Mouse (Mus musculus) C2C12 (cell line): ENCODE measurements around the gene Gna11. TPM values are rescaled to one million over a fixed set of nuclear protein-coding genes. Genes with fewer than 3 reads are reported as not detected.

Experiments
- H3K27me3 ChIP-seq: one replicate; pipeline ENCODE4 v1.6.1; 2011; ENCODE audit not compliant: control insufficient read depth, insufficient read depth, insufficient read length
- H3K36me3 ChIP-seq: one replicate; pipeline ENCODE4 v1.6.1; 2011; ENCODE audit not compliant: control insufficient read depth, insufficient read depth
- H3K4me3 ChIP-seq: one replicate; pipeline ENCODE4 v1.5.1; 2011; ENCODE audit warnings: mild to moderate bottlenecking, control low read depth; ENCODE audit not compliant: poor library complexity, insufficient read depth, severe bottlenecking
- H3K79me2 ChIP-seq: one replicate; pipeline ENCODE4 v1.6.1; 2011; ENCODE audit not compliant: control insufficient read depth, insufficient read depth
- H3K79me3 ChIP-seq: one replicate; pipeline ENCODE4 v1.6.1; 2011; ENCODE audit warnings: low read depth, control low read depth
- H3ac ChIP-seq: one replicate; pipeline ENCODE3; 2011; ENCODE audit warnings: low read depth; ENCODE audit not compliant: control insufficient read depth, insufficient read length
- CEBPB ChIP-seq: IDR thresholded peaks from one replicate; pipeline ENCODE4 v1.6.1; 2011; ENCODE audit warnings: low read depth, mild to moderate bottlenecking, control low read depth, moderate library complexity
- CTCF ChIP-seq: IDR thresholded peaks from one replicate; pipeline ENCODE4 v1.5.1; 2011; ENCODE audit not compliant: control insufficient read depth, insufficient read depth, insufficient read length
- FOSL1 ChIP-seq: IDR thresholded peaks from one replicate; pipeline ENCODE4 v1.8.0; 2011; ENCODE audit warnings: mild to moderate bottlenecking, low read length; ENCODE audit not compliant: poor library complexity, insufficient read depth, severe bottlenecking
- MAX ChIP-seq: IDR thresholded peaks from one replicate; pipeline ENCODE4 v1.6.1; 2011; ENCODE audit warnings: mild to moderate bottlenecking, control low read depth
- MYOD1 ChIP-seq: IDR thresholded peaks from one replicate; pipeline ENCODE4 v1.6.1; 2011; ENCODE audit warnings: low read depth; ENCODE audit not compliant: control insufficient read depth, insufficient read length
- MYOG ChIP-seq: IDR thresholded peaks from one replicate; pipeline ENCODE4 v1.6.1; 2011; ENCODE audit not compliant: control insufficient read depth, insufficient read length; ENCODE audit errors: extremely low read depth
- USF1 ChIP-seq: IDR thresholded peaks from one replicate; pipeline ENCODE4 v1.6.1; 2011; ENCODE audit warnings: low read depth, mild to moderate bottlenecking, control low read depth, moderate library complexity
- polyA plus RNA-seq: library from polyadenylated mRNA; unstranded; fragments of >200 nt; fragmentation: generic; extraction: Trizol; gene quantifications from one replicate; pipeline ENCODE4 v1.2.1, GENCODE M21; 2012; ENCODE audit warnings: missing spikeins

The Gna11 gene
- polyA plus RNA-seq, 1 experiment = 77.6 TPM

DNA sequence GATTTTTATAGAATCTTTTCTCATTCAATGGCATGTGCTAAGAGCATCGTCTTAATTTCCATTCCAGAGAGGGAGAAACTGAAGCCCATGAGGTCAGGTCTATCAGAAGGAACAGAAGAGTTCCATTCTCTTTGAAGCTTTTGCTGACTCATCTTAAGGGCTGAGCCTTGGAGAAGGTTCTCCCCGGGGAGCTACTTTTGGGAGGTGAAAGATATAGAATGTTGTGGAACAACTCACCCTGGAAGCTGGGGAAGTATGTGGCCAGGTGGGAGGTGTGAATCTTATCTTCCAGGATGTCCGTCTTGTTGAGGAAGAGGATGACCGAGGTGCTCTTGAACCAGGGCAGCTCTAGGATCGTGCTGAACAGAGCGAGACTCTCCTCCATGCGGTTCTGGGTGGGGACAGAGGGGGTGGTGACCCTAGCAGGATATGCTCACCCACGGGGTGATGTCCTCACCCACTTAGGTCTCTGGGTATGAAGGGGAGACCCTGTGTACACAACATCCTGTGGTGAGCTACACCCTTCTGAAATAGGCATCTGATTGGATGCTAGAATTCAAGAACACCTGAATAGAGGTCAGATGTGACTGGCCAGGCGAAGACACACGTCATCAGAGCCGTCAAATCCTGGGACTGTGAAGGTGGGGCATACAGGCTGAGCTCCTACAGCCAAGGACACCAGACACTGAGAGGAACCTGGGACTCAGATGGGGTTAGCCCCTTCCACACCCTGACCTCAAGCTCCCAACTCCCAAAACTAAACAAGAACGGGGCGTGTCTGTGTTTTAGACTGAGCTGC is 37.1 kb downstream of the Gna11 start:
- Histone ChIP-seq H3K79me3 (no peaks in the 10 kb centered on the region), H3K4me3 (no peak overlapping the region), H3K27me3 (peaks cover 6% of the 10 kb centered on the region), H3ac (no peak overlapping the region), H3K36me3 (no peaks in the 10 kb centered on the region), H3K79me2 (no peaks in the 10 kb centered on the region)
- no peak for TF ChIP-seq MYOG
- no peak for TF ChIP-seq FOSL1
- TF ChIP-seq MAX = no peak
- TF ChIP-seq MYOD1 = no peak
- no peak for TF ChIP-seq CEBPB
- TF ChIP-seq CTCF = no peak
- no peak for TF ChIP-seq USF1

- H3ac ChIP-seq = no peak overlapping the region
- no peaks in the 10 kb centered on the region for H3K79me3 ChIP-seq
- no peak for TF ChIP-seq CEBPB
- TF ChIP-seq MYOD1 = no peak
- no peak for TF ChIP-seq USF1
- H3K27me3 ChIP-seq = peaks cover 6% of the 10 kb centered on the region
- no peak overlapping the region for H3K4me3 ChIP-seq
- H3K36me3 ChIP-seq = no peaks in the 10 kb centered on the region
- no peaks in the 10 kb centered on the region for H3K79me2 ChIP-seq
Observed at GRCm38 (mm10) chr10:81507095-81507494, 37.9 kb downstream of the Gna11 start.

GRCm38 (mm10) chr10:81505016-81505664 is 39.9 kb downstream of the Gna11 start:
- no peaks in the 10 kb centered on the region for H3K79me3 ChIP-seq
- H3K4me3 ChIP-seq = no peak overlapping the region
- H3K79me2 ChIP-seq = no peaks in the 10 kb centered on the region
- no peaks in the 10 kb centered on the region for H3K36me3 ChIP-seq
- no peaks in the 10 kb centered on the region for H3K27me3 ChIP-seq
- no peak overlapping the region for H3ac ChIP-seq
- no peak for TF ChIP-seq FOSL1
- TF ChIP-seq CTCF = no peak
- no peak for TF ChIP-seq MYOD1
- TF ChIP-seq USF1 = no peak

- H3K36me3 ChIP-seq = no peaks in the 10 kb centered on the region
- H3ac ChIP-seq = no peak overlapping the region
- TF ChIP-seq MYOG = no peak
- peak; percentile 99 for TF ChIP-seq CTCF
- H3K27me3 ChIP-seq = no peaks in the 10 kb centered on the region
- H3K4me3 ChIP-seq = no peak overlapping the region
- H3K79me2 ChIP-seq = no peaks in the 10 kb centered on the region
- H3K79me3 ChIP-seq = no peaks in the 10 kb centered on the region
Observed at GRCm38 (mm10) chr10:81502658-81503057, 42.3 kb downstream of the Gna11 start.

- H3ac ChIP-seq = no peak overlapping the region
- H3K36me3 ChIP-seq = no peaks in the 10 kb centered on the region
- no peak for TF ChIP-seq FOSL1
Observed at GRCm38 (mm10) chr10:81501863-81502262, 43.1 kb downstream of the Gna11 start.

DNA sequence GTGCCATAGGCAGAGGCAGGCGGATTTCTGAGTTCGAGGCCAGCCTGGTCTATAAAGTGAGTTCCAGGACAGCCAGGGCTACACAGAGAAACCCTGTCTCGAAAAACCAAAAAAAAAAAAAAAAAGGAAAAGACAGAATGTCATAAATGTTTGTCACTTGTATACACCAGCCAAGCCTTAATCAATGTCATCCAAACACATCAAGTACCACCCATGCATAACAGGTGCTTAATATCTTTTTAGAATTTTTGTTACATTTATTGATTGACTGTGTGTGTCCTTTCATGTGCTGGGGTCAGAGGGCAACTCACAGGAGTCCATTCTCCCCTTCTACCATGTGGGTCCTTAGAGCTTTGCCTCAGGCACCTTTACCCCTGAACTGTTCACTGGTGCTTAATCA is 45.0 kb downstream of the Gna11 start, which contains the start of gene S1pr4:
Gene S1pr4 (minus strand): TSS at position 101 of the 400 bp plus-strand sequence.
- no peaks in the 10 kb centered on the region for H3K36me3 ChIP-seq
- H3K27me3 ChIP-seq = no peaks in the 10 kb centered on the region
- H3ac ChIP-seq = no peak within 1 kb of the TSS
- no peak for TF ChIP-seq MYOD1
- no peak for TF ChIP-seq CTCF
- TF ChIP-seq CEBPB = no peak
- TF ChIP-seq FOSL1 = no peak
- TF ChIP-seq MYOG = no peak
- TF ChIP-seq USF1 = no peak
- TF ChIP-seq MAX = no peak
- no peak within 1 kb of the TSS for H3K4me3 ChIP-seq
- H3K79me2 ChIP-seq = peaks cover 11% of the 10 kb centered on the region
- H3K79me3 ChIP-seq = peaks cover 9% of the 10 kb centered on the region

More at GRCm38 (mm10) chr10:81501863-81502262, 43.1 kb downstream of the Gna11 start:
- Histone ChIP-seq H3K79me3 (no peaks in the 10 kb centered on the region), H3K27me3 (no peaks in the 10 kb centered on the region), H3K79me2 (no peaks in the 10 kb centered on the region), H3K4me3 (no peak overlapping the region)
